Mouse (Mus musculus) heart, adult 9 months (tissue): ENCODE measurements around the gene Nuf2.
"Not testable (repeated sequence)": the region's sequence is repeated elsewhere in the genome, so short reads cannot be mapped to it uniquely, and the experiment has no call there.

Experiments
- DNase-seq, 2 experiments: peaks; one replicate each; pipeline ENCODE4 v3.0.0; 2022; ENCODE audit warnings: low spot score in 2 of 2

Nuf2 gene

GRCm38 (mm10) chr1:169530876-169531701, at the start of gene Nuf2:
Gene Nuf2, minus strand, starts transcription at chr1:169531464.
- DNase-seq = peak; percentile 97 to 98

DNA sequence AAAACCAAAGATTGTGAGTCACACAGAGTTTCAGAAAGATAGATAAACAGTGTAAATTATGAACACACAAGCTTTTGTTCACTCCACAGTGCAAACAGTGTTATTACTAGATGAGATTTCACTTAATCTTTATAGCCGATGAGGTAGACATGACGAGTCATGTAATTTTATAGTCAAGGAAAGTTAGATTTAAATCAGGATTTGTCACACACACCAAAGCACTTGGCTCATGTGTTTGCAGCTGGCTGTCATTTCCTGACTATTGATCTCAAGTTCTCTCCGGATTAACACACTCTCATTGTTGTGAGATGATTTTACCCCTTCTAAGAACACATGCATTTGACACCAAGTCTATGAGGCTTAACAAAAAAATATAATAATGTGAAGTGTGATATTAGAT, 48.3 kb upstream of the Nuf2 start:
- no peak for DNase-seq

GRCm38 (mm10) chr1:169574136-169574535, 42.9 kb upstream of the Nuf2 start:
- DNase-seq = no peak

- DNase-seq = peak in 1 of 2 experiments; percentile 9
Observed at GRCm38 (mm10) chr1:169555621-169556020, 24.4 kb upstream of the Nuf2 start.

- no peak for DNase-seq
Observed at GRCm38 (mm10) chr1:169555019-169555418, 23.8 kb upstream of the Nuf2 start.

DNA sequence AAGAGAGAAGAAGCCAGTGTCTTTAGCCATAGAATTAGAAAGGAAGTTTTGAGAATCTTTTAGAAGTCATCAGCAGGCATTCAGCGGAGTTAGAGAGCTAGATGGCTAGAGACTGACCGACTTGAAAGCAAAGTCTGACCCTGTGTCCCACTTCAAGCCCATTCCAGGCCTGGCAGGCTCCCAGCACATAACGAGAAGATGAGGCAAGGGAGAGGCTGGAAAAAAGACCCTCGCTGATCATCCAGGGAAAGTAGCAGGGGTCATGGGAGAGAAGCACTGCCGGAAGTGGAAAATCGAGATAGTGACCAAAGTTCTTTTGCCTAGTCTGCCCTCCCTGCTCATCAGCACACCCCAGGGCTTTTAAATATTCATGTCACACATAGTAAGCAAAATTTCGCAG, 22.2 kb upstream of the Nuf2 start:
- DNase-seq = peak in 1 of 2 experiments; percentile 19

DNA sequence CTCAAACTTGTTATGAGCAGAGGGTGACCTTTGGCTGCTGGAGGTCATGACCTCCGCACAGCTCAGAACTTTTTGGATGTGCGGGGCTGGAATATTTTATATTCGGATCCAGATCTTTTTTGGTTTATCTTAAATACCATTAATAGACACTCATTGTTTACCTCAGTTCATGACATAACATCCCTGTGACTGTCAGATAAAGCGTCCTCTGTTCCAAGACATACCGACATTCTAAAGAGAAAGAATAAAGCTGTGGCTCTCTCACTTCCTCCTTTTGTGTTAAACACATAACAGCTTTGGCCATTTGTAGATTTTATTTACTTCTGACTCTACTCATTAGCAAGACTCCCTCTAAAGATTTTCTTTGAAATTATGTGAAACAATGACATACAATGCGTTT, 9.2 kb upstream of the Nuf2 start:
- no peak for DNase-seq

- peak; percentile 12 to 65 for DNase-seq
Observed at GRCm38 (mm10) chr1:169531702-169532535, 655 bp upstream of the Nuf2 start.

GRCm38 (mm10) chr1:169529996-169530518, 1.2 kb downstream of the Nuf2 start:
- no peak for DNase-seq

DNA sequence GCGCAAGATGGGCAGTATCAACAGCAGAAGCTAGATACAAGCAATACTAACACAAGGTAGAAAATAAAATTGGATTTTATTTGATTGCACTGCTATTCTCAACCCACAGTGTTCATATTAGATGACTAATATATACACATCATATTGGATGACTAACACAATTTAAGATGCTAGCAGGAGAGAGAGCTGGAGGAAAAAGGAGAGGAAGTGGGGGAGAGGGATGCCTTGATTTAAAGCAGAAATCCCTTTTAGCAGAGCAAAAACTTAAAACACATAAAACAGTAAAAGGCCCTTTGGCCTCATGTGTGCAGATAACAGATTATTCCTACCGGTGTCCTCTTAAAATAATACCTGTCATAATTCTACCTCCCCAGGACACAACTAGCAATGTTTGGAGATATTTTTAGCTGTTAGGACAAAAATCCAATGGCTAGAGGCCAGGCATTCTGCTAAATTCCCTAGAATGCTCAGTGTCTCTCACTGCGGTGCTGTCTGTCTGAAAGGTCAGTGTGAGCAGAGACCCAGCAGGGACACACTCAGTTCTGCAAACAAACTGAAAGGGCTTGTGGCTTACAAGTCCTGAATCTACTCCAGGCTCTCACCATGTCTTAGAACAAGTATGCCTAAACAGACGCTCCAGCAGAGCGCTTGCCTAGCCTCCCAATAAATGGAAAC, 5.1 kb downstream of the Nuf2 start:
- DNase-seq = no peak

- no peak for DNase-seq
Observed at GRCm38 (mm10) chr1:169519337-169519736, 11.9 kb downstream of the Nuf2 start.

DNA sequence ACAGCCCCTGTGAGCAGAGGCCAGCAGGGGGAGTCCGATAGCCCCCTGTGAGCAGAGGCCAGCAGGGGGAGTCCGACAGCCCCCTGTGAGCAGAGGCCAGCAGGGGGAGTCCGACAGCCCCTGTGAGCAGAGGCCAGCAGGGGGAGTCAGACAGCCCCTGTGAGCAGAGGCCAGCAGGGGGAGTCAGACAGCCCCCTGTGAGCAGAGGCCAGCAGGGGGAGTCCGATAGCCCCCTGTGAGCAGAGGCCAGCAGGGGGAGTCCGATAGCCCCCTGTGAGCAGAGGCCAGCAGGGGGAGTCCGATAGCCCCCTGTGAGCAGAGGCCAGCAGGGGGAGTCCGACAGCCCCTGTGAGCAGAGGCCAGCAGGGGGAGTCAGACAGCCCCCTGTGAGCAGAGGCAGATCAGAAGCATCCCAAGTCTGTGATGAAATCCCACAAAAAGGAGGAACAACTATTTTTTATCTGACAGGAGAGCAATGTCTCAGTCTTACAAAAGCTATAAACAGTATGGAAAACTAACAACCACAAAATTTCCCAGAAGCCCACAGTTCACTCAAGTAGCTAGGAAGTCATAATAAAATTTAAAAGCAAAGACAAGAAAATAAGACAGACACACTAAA, 13.3 kb downstream of the Nuf2 start:
- not testable (repeated sequence) for DNase-seq

DNA sequence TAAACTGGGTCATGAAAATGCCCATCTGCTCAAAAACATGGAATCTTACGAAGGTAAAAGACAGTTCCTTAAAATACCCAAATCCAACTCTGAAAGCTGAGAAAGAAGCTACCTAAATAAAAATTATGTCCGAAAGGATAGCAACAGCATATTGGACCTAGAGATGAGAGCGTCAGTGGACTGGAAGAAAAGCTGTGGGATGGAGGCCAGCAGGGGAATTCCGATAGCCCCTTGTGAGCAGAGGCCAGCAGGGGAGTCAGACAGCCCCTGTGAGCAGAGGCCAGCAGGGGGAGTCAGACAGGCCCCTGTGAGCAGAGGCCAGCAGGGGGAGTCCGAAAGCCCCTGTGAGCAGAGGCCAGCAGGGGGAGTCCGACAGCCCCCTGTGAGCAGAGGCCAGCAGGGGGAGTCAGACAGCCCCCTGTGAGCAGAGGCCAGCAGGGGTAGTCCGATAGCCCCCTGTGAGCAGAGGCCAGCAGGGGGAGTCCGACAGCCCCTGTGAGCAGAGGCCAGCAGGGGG, 13.8 kb downstream of the Nuf2 start:
- no peak for DNase-seq

DNA sequence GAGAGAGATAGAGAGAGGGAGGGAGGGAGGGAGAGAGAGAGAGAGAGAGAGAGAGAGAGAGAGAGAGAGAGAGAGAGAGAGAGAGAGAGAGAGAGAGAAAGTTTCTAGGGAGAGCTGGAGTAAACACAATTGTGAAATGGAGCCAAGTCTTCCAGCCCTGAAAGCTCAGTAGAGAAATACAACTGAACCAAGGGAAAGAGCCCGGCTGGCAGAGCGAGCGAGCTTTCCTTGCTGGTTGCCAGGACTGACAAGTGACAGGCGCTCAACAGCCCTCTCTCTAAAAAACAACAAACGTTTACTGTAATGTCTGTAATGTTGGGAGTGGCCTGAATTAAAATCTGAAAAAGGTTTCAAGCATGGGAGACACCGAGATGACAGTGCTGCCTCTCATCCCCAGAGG, 24.9 kb downstream of the Nuf2 start:
- no peak for DNase-seq

GRCm38 (mm10) chr1:169502876-169503275, 28.4 kb downstream of the Nuf2 start:
- no peak for DNase-seq

DNA sequence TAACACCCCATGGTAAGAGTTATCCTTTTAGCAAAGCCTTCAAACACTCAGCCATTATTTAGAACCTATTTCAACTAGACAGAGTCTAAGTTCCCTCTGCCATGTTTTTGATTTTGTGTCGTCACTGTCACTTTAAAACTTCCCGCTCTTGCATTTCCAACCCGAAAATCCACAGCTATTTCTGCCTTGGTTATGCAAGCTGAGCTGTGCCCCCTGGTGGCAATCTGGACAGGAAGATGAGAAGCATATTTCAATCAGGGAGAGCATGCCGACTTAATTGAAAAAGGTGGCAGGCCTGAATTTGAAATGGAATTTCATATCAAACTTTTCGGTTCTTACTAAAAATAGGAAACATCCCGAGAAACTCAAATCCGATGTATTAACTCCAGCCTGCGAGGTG, 35.6 kb downstream of the Nuf2 start:
- DNase-seq = no peak

DNA sequence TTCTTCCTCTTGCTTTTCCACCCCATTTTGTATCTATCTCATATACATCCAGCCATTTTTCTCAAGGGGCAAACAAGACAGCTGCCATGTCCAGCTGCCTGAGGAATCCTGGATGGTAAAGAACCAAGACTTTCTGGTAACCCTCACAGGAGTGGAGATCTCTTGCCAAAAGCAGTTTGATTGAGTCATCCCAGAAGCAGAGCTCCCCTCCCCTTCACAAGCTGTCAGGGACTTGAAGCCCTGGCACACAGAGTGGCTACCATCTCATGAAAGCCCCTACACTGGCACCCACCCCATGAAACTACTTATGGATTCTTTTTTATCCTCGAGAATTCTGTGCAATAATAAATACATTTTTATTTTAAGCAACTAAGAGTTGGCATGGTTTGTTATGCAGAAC, 39.7 kb downstream of the Nuf2 start:
- DNase-seq = no peak

- DNase-seq = no peak
Observed at GRCm38 (mm10) chr1:169485408-169485885, 45.8 kb downstream of the Nuf2 start.

- DNase-seq = no peak
Observed at GRCm38 (mm10) chr1:169484565-169484964, 46.7 kb downstream of the Nuf2 start.

GRCm38 (mm10) chr1:169482596-169483335, 48.5 kb downstream of the Nuf2 start:
- DNase-seq = no peak
